Mouse (Mus musculus) testis, adult 2 months (tissue): Measurements from ENCODE around the gene Sgo2a. TPM values are rescaled to one million over a fixed set of nuclear protein-coding genes. Genes with fewer than 3 reads are reported as not detected.

Experiments used
- H3K27ac ChIP-seq: fragments of 200-500 bp; 2 replicates; pipeline ENCODE4 v1.5.1; 2012; ENCODE audit warnings: low read depth, low read length; ENCODE audit not compliant: control insufficient read depth, insufficient read depth
- H3K27me3 ChIP-seq: fragments of 200-500 bp; 2 replicates; pipeline ENCODE4 v1.6.1; 2012; ENCODE audit warnings: mild to moderate bottlenecking, low read length, moderate library complexity; ENCODE audit not compliant: control insufficient read depth, insufficient read depth
- H3K36me3 ChIP-seq: fragments of 200-500 bp; 2 replicates; pipeline ENCODE4 v1.6.1; 2012; ENCODE audit warnings: mild to moderate bottlenecking, low read length; ENCODE audit not compliant: control insufficient read depth, insufficient read depth
- H3K4me1 ChIP-seq: fragments of 200-500 bp; 2 replicates; pipeline ENCODE4 v1.6.1; 2012; ENCODE audit warnings: low read length; ENCODE audit not compliant: control insufficient read depth, insufficient read depth
- H3K4me3 ChIP-seq: fragments of 200-500 bp; 2 replicates; pipeline ENCODE4 v1.5.1; 2012; ENCODE audit warnings: low read depth, mild to moderate bottlenecking, low read length, moderate library complexity, mixed read lengths; ENCODE audit not compliant: control insufficient read depth
- CTCF ChIP-seq: fragments of 200-500 bp; IDR thresholded peaks from 2 replicates; pipeline ENCODE4 v1.5.1; 2012; ENCODE audit warnings: low read depth, mild to moderate bottlenecking, inconsistent platforms, low read length, moderate library complexity; ENCODE audit not compliant: control insufficient read depth, insufficient read depth, insufficient replicate concordance
- POLR2A ChIP-seq: fragments of 200-500 bp; IDR thresholded peaks from 2 replicates; pipeline ENCODE4 v1.6.1; 2012; ENCODE audit warnings: low read depth, mild to moderate bottlenecking, inconsistent platforms, low read length, moderate library complexity; ENCODE audit not compliant: control insufficient read depth
- polyA plus RNA-seq: library from polyadenylated mRNA; depleted of rRNA; stranded (reverse); fragments of >200 nt; gene quantifications from 2 replicates; pipeline ENCODE4 v1.2.3, GENCODE M21; 2012

Gene Sgo2a
- polyA plus RNA-seq, 1 experiment, result 4.2 TPM

- no peaks in the 10 kb centered on the region for H3K27me3 ChIP-seq
- no peak overlapping the region for H3K27ac ChIP-seq
- TF ChIP-seq POLR2A (no peak), CTCF (no peak)
Measured at GRCm38 (mm10) chr1:58062131-58062530, 66.4 kb downstream of the Sgo2a start.

GRCm38 (mm10) chr1:58065151-58065550 lies 69.4 kb downstream of the Sgo2a start:
- no peak for TF ChIP-seq POLR2A
- TF ChIP-seq CTCF, result no peak
- Histone ChIP-seq H3K4me1 (no peaks in the 10 kb centered on the region), H3K27ac (no peak overlapping the region), H3K27me3 (no peaks in the 10 kb centered on the region), H3K36me3 (no peaks in the 10 kb centered on the region), H3K4me3 (no peak overlapping the region)

More at GRCm38 (mm10) chr1:58062131-58062530, 66.4 kb downstream of the Sgo2a start:
- Histone ChIP-seq H3K36me3 (no peaks in the 10 kb centered on the region), H3K4me1 (no peaks in the 10 kb centered on the region), H3K4me3 (no peak overlapping the region)

GRCm38 (mm10) chr1:58065606-58066005 lies 69.8 kb downstream of the Sgo2a start:
- Histone ChIP-seq H3K4me3 (no peak overlapping the region), H3K4me1 (no peaks in the 10 kb centered on the region), H3K27me3 (no peaks in the 10 kb centered on the region), H3K36me3 (no peaks in the 10 kb centered on the region), H3K27ac (no peak overlapping the region)
- TF ChIP-seq POLR2A (no peak), CTCF (no peak)

- H3K4me1 ChIP-seq, result peaks cover 2% of the 10 kb centered on the region
Measured at GRCm38 (mm10) chr1:58069181-58069580, 73.4 kb downstream of the Sgo2a start.

GRCm38 (mm10) chr1:58070091-58070490 lies 74.3 kb downstream of the Sgo2a start:
- TF ChIP-seq CTCF, result no peak
- no peak for TF ChIP-seq POLR2A
- Histone ChIP-seq H3K27ac (no peak overlapping the region), H3K36me3 (no peaks in the 10 kb centered on the region), H3K4me1 (peaks cover 2% of the 10 kb centered on the region), H3K4me3 (no peak overlapping the region), H3K27me3 (no peaks in the 10 kb centered on the region)

More at GRCm38 (mm10) chr1:58069181-58069580, 73.4 kb downstream of the Sgo2a start:
- H3K36me3 ChIP-seq, result no peaks in the 10 kb centered on the region
- no peak overlapping the region for H3K27ac ChIP-seq
- no peaks in the 10 kb centered on the region for H3K27me3 ChIP-seq
- no peak overlapping the region for H3K4me3 ChIP-seq
- TF ChIP-seq POLR2A (no peak), CTCF (no peak)

GRCm38 (mm10) chr1:58071006-58071405 lies 75.2 kb downstream of the Sgo2a start:
- H3K4me3 ChIP-seq, result no peak overlapping the region
- no peak for TF ChIP-seq CTCF
- TF ChIP-seq POLR2A, result no peak
- H3K27me3 ChIP-seq, result no peaks in the 10 kb centered on the region
- peaks cover 2% of the 10 kb centered on the region for H3K4me1 ChIP-seq
- no peak overlapping the region for H3K27ac ChIP-seq
- no peaks in the 10 kb centered on the region for H3K36me3 ChIP-seq

- Histone ChIP-seq H3K27ac (no peak overlapping the region), H3K4me3 (no peak overlapping the region), H3K4me1 (peaks cover 2% of the 10 kb centered on the region), H3K27me3 (no peaks in the 10 kb centered on the region), H3K36me3 (no peaks in the 10 kb centered on the region)
- TF ChIP-seq POLR2A, result no peak
Measured at GRCm38 (mm10) chr1:58071509-58071908, 75.7 kb downstream of the Sgo2a start.

- no peak overlapping the region for H3K4me3 ChIP-seq
- TF ChIP-seq CTCF (no peak), POLR2A (no peak)
- no peak overlapping the region for H3K27ac ChIP-seq
Measured at GRCm38 (mm10) chr1:58072416-58072815, 76.6 kb downstream of the Sgo2a start.

More at GRCm38 (mm10) chr1:58072416-58072815, 76.6 kb downstream of the Sgo2a start:
- peaks cover 2% of the 10 kb centered on the region for H3K4me1 ChIP-seq
- no peaks in the 10 kb centered on the region for H3K27me3 ChIP-seq
- H3K36me3 ChIP-seq, result no peaks in the 10 kb centered on the region
